ENCODE assay signal across 11 mouse cellular contexts in the genomic region with DNA sequence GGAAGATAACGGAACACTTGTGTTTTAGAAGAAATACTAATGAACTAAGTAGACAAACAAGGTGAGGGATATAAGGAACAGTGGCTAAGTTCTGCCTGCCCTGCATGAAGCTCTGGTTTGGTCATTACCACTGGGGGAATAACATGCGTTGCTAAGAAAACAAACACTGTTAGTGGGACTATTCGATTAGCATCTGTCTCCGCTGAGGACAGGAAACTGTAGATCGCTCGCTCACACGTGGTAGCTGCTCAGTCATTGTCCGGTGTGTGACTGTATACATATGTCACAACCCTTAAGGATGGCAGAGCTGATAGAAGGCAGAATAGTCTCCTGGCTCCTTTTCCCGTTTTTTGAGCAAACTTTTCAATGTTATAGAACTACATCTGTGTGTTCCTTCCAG.
"Had no signal": no experiment of that assay in that cellular context is flagged by ENCODE, and none has a peak within 500 bp of the region (broad histone marks: within the 10 kb centered on the region; RNA-seq: fewer than 3 reads in every experiment).

No protein-coding gene starts in this region.

- H3K27ac ChIP-seq: limb, embryonic 13.5 days; lung, embryonic 15.5 days; midbrain, embryonic 13.5 days; stomach, postnatal 0 days had no signal

- H3K4me3 ChIP-seq: limb, embryonic 13.5 days; lung, embryonic 15.5 days; megakaryocyte, embryonic 14.5 days; midbrain, embryonic 13.5 days had no signal

- DNase-seq: kidney, adult 18-20 months; kidney, postnatal 10 days; kidney, postnatal 4 days; left cerebral cortex, postnatal 4 days; lung, postnatal 4 days; thymus, postnatal 4 days had no signal

- H3K4me2 ChIP-seq: limb, embryonic 13.5 days; lung, embryonic 15.5 days; midbrain, embryonic 13.5 days had no signal

- H3K4me1 ChIP-seq: limb, embryonic 13.5 days; lung, embryonic 15.5 days had no signal

- H3K36me3 ChIP-seq: limb, embryonic 13.5 days; lung, embryonic 15.5 days; midbrain, embryonic 13.5 days had no signal

- H3K9me3 ChIP-seq: limb, embryonic 13.5 days; lung, embryonic 15.5 days; megakaryocyte, embryonic 14.5 days; midbrain, embryonic 13.5 days had no signal

- H3K9ac ChIP-seq: limb, embryonic 13.5 days; lung, embryonic 15.5 days; midbrain, embryonic 13.5 days had no signal

- H3K27me3 ChIP-seq: limb, embryonic 13.5 days; lung, embryonic 15.5 days; megakaryocyte, embryonic 14.5 days; midbrain, embryonic 13.5 days had no signal

- ATAC-seq: midbrain, embryonic 13.5 days had no signal
